Mouse (Mus musculus) spleen, adult 2 months (tissue): ENCODE measurements around the gene Errfi1. TPM values are rescaled to one million over a fixed set of nuclear protein-coding genes. Genes with fewer than 3 reads are reported as not detected.

Experiments used
- DNase-seq, 2 experiments: peaks; one replicate each; pipeline versions ENCODE4 v3.0.0 to v3.0.0-alpha.2; 2012 to 2021; ENCODE audit warnings: low spot score in 2 of 2, low read depth in 1 of 2
- H3K27ac ChIP-seq: fragments of 200-500 bp; 2 replicates; pipeline ENCODE4 v1.5.1; 2012; ENCODE audit warnings: low read length, inconsistent platforms; ENCODE audit not compliant: insufficient read depth
- H3K27me3 ChIP-seq: fragments of 200-500 bp; 2 replicates; pipeline ENCODE4 v1.6.1; 2012; ENCODE audit warnings: mild to moderate bottlenecking, moderate library complexity, low read length, inconsistent platforms; ENCODE audit not compliant: control insufficient read depth, insufficient read depth
- H3K36me3 ChIP-seq: fragments of 200-500 bp; 2 replicates; pipeline ENCODE4 v1.6.1; 2012; ENCODE audit warnings: mild to moderate bottlenecking, low read length, inconsistent platforms; ENCODE audit not compliant: control insufficient read depth, insufficient read depth
- H3K4me1 ChIP-seq: fragments of 200-500 bp; 2 replicates; pipeline ENCODE4 v1.6.1; 2011; ENCODE audit warnings: inconsistent platforms; ENCODE audit not compliant: control insufficient read depth, insufficient read depth, insufficient read length
- H3K4me3 ChIP-seq: fragments of 200-500 bp; 2 replicates; pipeline ENCODE4 v1.5.1; 2011; ENCODE audit warnings: mild to moderate bottlenecking, inconsistent platforms; ENCODE audit not compliant: insufficient read depth, insufficient read length; ENCODE audit errors: extremely low read depth
- CTCF ChIP-seq: fragments of 200-500 bp; IDR thresholded peaks from 2 replicates; pipeline ENCODE4 v1.5.1; 2011; ENCODE audit warnings: mild to moderate bottlenecking, inconsistent platforms; ENCODE audit not compliant: insufficient read depth, insufficient read length, insufficient replicate concordance; ENCODE audit errors: extremely low read depth
- POLR2A ChIP-seq: fragments of 200-500 bp; IDR thresholded peaks from 2 replicates; pipeline ENCODE4 v1.6.1; 2011; ENCODE audit warnings: low read depth, low read length, inconsistent platforms
- WGBS: fragments of 180-500 bp; shearing (Covaris S2); methylation state at CpG from one replicate; pipeline ENCODE4 v1.1.7; 2018; 5-methylcytosine and 5-hydroxymethylcytosine counted together
- polyA plus RNA-seq: library from polyadenylated mRNA; depleted of rRNA; stranded (reverse); fragments of >200 nt; gene quantifications from 2 replicates; pipeline ENCODE4 v1.2.3, GENCODE M21; 2012

Gene Errfi1
- polyA plus RNA-seq, 1 experiment: 15.3 TPM

DNA sequence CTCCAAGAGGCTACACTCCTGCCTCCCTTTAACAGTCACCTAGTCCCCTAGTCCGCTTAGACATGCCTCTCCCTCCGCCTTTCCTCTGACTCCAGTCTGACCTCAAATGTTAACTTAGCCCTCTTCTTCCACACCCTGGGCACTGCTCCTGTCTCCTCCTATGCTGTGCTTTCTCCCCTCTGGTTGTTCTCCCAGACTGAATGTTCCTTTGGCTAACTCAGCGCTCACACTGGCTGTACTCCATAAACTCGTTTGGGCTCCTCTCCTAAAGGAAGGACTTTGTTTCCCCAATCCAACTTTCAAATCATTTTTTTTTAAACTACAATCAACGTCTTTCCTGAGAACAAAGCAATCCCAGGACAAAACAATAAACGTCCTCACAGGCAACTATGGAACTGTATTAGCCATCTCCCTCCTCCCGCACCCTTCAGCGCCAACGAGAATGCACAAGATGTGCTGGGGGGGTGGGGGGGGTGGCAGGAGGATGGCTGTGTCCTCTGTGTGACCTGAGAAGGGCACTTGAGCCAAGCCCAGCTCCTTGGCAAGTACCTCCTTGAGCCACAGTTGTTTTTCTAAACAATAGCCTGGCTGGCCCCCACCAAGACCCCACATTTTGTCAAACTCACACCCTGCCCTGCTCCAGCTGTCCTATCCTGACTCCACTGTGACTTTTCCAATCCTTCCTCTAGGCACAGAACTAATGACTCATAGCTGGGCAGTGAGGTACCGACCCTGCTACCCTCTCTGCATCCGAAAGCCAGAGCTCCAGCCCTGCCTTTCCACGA is 34.4 kb upstream of the Errfi1 start:
- DNase-seq: no peak
- H3K4me1 ChIP-seq: no peaks in the 10 kb centered on the region
- no peaks in the 10 kb centered on the region for H3K36me3 ChIP-seq
- no peak overlapping the region for H3K4me3 ChIP-seq
- H3K27ac ChIP-seq: no peak overlapping the region
- TF ChIP-seq POLR2A (no peak), CTCF (no peak)
- 81% methylated on average over 12 of the region's 12 CpGs for WGBS
- no peaks in the 10 kb centered on the region for H3K27me3 ChIP-seq

GRCm38 (mm10) chr4:150821381-150821780 is 32.3 kb upstream of the Errfi1 start:
- TF ChIP-seq POLR2A: no peak
- no peak for TF ChIP-seq CTCF

DNA sequence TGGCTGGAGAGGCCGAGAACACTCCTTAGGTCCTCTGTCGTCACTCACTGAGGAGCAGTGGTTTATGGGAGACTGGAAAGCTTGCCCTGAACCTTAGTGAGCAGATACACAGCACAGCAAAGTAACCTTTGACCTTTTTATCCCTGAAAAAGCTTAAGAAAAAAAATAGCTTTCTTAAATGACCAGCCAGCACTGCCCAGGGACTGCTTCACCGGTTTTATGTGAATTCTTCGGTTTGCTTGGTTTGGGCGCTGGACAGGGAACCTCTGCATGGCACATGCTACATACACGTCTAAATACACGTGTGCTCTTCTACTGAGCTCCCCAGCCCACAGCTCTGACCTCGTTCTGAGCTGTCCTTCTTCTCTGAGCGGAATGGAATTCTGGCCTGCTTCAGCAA is 31.1 kb upstream of the Errfi1 start:
- no peak for DNase-seq
- WGBS: 91% methylated on average over 9 of the region's 9 CpGs
- no peak overlapping the region for H3K27ac ChIP-seq
- TF ChIP-seq CTCF (no peak), POLR2A (no peak)
- no peaks in the 10 kb centered on the region for H3K27me3 ChIP-seq
- H3K4me1 ChIP-seq: no peaks in the 10 kb centered on the region
- H3K4me3 ChIP-seq: no peak overlapping the region
- no peaks in the 10 kb centered on the region for H3K36me3 ChIP-seq

More at GRCm38 (mm10) chr4:150821381-150821780, 32.3 kb upstream of the Errfi1 start:
- no peaks in the 10 kb centered on the region for H3K4me1 ChIP-seq
- no peaks in the 10 kb centered on the region for H3K27me3 ChIP-seq
- H3K36me3 ChIP-seq: no peaks in the 10 kb centered on the region
- WGBS: 77% methylated on average over 8 of the region's 8 CpGs
- no peak overlapping the region for H3K27ac ChIP-seq
- DNase-seq: no peak
- no peak overlapping the region for H3K4me3 ChIP-seq

- Histone ChIP-seq H3K4me3 (no peak overlapping the region), H3K36me3 (no peaks in the 10 kb centered on the region), H3K27me3 (no peaks in the 10 kb centered on the region), H3K27ac (no peak overlapping the region), H3K4me1 (no peaks in the 10 kb centered on the region)
- TF ChIP-seq CTCF (no peak), POLR2A (no peak)
- 49% methylated on average over 24 of the region's 24 CpGs for WGBS
- no peak for DNase-seq
Observed at GRCm38 (mm10) chr4:150823614-150824480, 29.9 kb upstream of the Errfi1 start.

DNA sequence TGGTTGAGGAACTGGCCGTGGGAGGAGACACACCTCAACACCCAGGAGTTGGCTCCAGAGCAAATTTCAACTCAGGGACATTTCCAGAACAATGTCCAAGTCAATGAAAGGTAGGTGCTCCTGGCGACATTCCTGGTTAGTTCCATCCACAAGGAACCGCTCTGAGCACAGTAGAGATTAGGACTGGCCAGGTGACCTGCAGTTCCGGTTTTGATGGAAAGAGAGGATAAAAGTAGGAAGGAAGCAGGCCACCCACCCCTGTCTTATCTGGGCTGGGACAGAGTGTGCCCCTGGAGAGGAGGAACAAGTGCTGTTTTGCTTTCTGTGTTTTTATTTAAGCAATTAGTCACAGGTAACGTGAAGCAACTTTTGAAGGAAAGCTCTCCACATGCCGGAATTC is 28.8 kb upstream of the Errfi1 start:
- Histone ChIP-seq H3K4me3 (no peak overlapping the region), H3K36me3 (no peaks in the 10 kb centered on the region), H3K27me3 (no peaks in the 10 kb centered on the region), H3K27ac (no peak overlapping the region), H3K4me1 (no peaks in the 10 kb centered on the region)
- DNase-seq: no peak
- WGBS: 63% methylated on average over 6 of the region's 6 CpGs
- TF ChIP-seq CTCF (no peak), POLR2A (no peak)

DNA sequence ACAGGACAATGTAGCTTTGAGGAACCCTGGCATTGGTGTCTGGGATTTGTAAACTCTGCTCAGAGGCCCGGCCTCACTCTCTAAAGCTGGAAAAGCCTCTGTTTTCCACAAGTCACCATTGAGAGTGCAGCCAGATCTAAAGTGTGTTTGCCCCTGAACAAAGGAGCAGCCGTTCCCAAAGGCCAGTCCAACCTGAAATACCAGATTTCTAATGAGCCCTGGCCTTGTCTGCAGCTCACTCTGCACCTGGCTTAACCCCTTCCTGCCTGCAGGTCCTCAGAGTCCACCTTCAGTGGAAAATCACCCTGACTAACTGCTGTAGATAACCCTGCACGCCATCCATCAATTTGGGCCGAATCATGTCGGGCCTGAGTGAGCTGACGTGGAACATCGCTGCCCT is 28.2 kb upstream of the Errfi1 start:
- H3K4me1 ChIP-seq: no peaks in the 10 kb centered on the region
- no peaks in the 10 kb centered on the region for H3K36me3 ChIP-seq
- WGBS: 90% methylated on average over 7 of the region's 7 CpGs
- DNase-seq: no peak
- H3K27me3 ChIP-seq: no peaks in the 10 kb centered on the region
- H3K27ac ChIP-seq: no peak overlapping the region
- TF ChIP-seq POLR2A: no peak
- TF ChIP-seq CTCF: no peak
- H3K4me3 ChIP-seq: no peak overlapping the region
